Mouse (Mus musculus) embryonic facial prominence, embryonic 13.5 days (tissue): ENCODE results near the gene Sema7a. TPM values are rescaled to one million over a fixed set of nuclear protein-coding genes. Genes with fewer than 3 reads are reported as not detected.

Experiments
- ATAC-seq: fragments of 200-750 bp; cut with Nextera tagmentation; 2 replicates; pipeline ENCODE4 v1.8.0; 2017; ENCODE audit warnings: low read depth; ENCODE audit not compliant: insufficient number of reproducible peaks, insufficient read depth, low FRiP score, low TSS enrichment
- H3K27ac ChIP-seq: fragments of 300-500 bp; sonication (generic); 2 replicates; pipeline ENCODE4 v1.5.1; 2015; ENCODE audit warnings: moderate library complexity, mild to moderate bottlenecking, inconsistent platforms
- H3K27me3 ChIP-seq: fragments of 300-500 bp; sonication (generic); 2 replicates; pipeline ENCODE4 v1.6.1; 2015; ENCODE audit warnings: mild to moderate bottlenecking, inconsistent platforms
- H3K36me3 ChIP-seq: fragments of 300-500 bp; sonication (generic); 2 replicates; pipeline ENCODE4 v1.6.1; 2015; ENCODE audit warnings: mild to moderate bottlenecking, inconsistent platforms
- H3K4me1 ChIP-seq: fragments of 300-500 bp; sonication (generic); 2 replicates; pipeline ENCODE4 v1.6.1; 2015; ENCODE audit warnings: inconsistent platforms
- H3K4me2 ChIP-seq: fragments of 300-500 bp; sonication (generic); 2 replicates; pipeline ENCODE4 v1.6.1; 2015; ENCODE audit warnings: moderate library complexity, mild to moderate bottlenecking, inconsistent platforms
- H3K4me3 ChIP-seq: fragments of 300-500 bp; sonication (generic); 2 replicates; pipeline ENCODE4 v1.5.1; 2015; ENCODE audit warnings: mild to moderate bottlenecking, inconsistent platforms
- H3K9ac ChIP-seq: fragments of 300-500 bp; sonication (generic); 2 replicates; pipeline ENCODE4 v1.6.1; 2015; ENCODE audit warnings: mild to moderate bottlenecking, inconsistent platforms
- H3K9me3 ChIP-seq: fragments of 300-500 bp; sonication (generic); 2 replicates; pipeline ENCODE4 v1.6.1; 2016; ENCODE audit warnings: inconsistent platforms
- WGBS: fragments of 180-500 bp; shearing (Covaris S2); methylation state at CpG from one replicate; pipeline ENCODE4 v1.1.7; 2015; ENCODE audit warnings: mixed read lengths; 5-methylcytosine and 5-hydroxymethylcytosine counted together
- polyA plus RNA-seq: library from polyadenylated mRNA; unstranded; fragments of >200 nt; fragmentation: Nextera tagmentation; extraction: Ambion mirVana; gene quantifications from 2 replicates; pipeline ENCODE4 v1.2.1, GENCODE M21; 2015

The Sema7a gene
- polyA plus RNA-seq, 1 experiment from 2014 or later, result 0.55 TPM

DNA sequence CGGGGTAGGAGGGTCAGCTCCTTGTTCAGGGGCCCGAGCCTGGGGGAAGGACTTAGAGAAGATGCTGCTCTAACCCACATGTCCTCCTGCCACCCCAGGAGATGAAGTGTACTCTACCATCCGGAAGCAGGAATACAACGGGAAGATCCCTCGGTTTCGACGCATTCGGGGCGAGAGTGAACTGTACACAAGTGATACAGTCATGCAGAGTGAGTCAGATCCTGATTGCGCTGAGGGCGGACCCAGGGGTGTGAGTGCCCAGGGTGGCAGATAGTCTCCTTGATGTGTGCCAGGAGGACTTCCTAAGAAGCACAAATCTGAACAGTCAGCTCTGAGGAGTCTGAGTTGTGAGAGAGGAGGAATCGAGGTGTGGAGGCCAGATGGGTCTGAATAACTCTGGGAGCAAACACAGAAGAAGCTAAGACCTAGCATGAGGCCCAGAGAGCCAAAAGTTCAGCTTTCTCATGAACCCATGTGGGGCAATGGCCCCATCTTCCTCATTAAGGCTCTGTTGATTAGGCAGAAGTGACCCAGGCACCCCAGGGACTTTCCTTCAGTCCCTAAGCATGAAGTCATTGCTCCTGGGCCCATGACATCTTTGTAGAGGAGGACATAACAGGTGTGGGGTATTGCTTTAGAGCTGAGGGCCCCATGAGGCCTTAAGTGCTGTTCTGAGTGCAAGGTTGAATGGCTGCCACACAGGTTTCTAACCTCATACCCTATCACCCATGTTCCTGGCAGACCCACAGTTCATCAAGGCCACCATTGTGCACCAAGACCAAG, 15.2 kb downstream of the Sema7a start:
- Histone ChIP-seq H3K4me2 (no peak overlapping the region), H3K36me3 (no peaks in the 10 kb centered on the region), H3K9ac (no peak overlapping the region), H3K27me3 (peaks cover 9% of the 10 kb centered on the region), H3K27ac (no peak overlapping the region), H3K9me3 (no peaks in the 10 kb centered on the region), H3K4me1 (peaks cover 31% of the 10 kb centered on the region), H3K4me3 (no peak overlapping the region)
- 91% methylated on average over 12 of the region's 12 CpGs for WGBS
- ATAC-seq, result no peak

DNA sequence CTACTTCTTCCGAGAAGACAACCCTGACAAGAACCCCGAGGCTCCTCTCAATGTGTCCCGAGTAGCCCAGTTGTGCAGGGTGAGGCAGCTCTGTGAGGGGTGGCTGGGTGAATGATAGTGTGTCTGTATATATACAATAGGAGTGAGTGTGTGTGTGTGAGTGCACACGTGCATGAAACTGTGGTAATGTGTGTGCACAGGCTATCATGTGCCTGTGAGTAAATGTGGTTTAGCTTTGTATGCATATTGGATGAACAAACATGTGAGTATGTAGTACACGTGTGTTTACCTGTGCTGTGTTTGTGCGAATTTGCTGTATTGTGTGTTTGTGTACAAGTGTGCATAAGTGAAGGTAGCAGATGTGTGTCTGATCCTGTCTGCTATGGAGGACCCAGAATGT, 15.9 kb downstream of the Sema7a start:
- 85% methylated on average over 6 of the region's 6 CpGs for WGBS
- ATAC-seq, result no peak

DNA sequence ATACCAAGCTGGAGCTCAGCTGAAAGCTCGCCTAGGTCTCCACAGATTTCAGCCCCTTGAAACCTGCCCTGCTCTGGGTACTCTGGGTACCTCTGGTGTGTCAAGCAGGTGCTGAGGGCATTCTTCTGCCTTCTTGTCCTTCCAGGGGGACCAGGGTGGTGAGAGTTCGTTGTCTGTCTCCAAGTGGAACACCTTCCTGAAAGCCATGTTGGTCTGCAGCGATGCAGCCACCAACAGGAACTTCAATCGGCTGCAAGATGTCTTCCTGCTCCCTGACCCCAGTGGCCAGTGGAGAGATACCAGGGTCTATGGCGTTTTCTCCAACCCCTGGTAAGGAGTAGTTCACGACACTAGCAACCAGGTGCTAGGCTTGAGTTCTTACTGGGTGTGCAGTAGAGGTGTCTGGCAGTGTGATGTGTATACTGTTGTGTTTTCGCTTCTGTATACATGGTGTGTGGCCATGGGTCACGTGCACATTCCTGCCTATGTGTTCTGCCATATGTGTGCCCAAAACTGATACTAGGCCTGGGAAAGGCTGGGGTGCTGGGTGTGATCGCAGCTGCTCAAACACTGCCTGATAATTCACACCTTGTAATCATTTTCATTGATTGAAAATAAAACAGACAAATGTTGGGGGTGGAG, 16.4 kb downstream of the Sema7a start:
- Histone ChIP-seq H3K4me3 (no peak overlapping the region), H3K9ac (no peak overlapping the region), H3K9me3 (no peaks in the 10 kb centered on the region), H3K27ac (no peak overlapping the region), H3K4me2 (no peak overlapping the region), H3K4me1 (peaks cover 20% of the 10 kb centered on the region), H3K36me3 (no peaks in the 10 kb centered on the region), H3K27me3 (no peaks in the 10 kb centered on the region)
- ATAC-seq, result no peak
- WGBS, result 83% methylated on average over 9 of the region's 9 CpGs

More for the DNA sequence above, 15.9 kb downstream of the Sema7a start:
- peaks cover 26% of the 10 kb centered on the region for H3K4me1 ChIP-seq
- H3K27me3 ChIP-seq, result peaks cover 3% of the 10 kb centered on the region; the same call in 1 of the 2 replicates
- H3K4me2 ChIP-seq, result no peak overlapping the region
- H3K4me3 ChIP-seq, result no peak overlapping the region
- H3K27ac ChIP-seq, result no peak overlapping the region
- H3K36me3 ChIP-seq, result no peaks in the 10 kb centered on the region
- no peak overlapping the region for H3K9ac ChIP-seq
- H3K9me3 ChIP-seq, result no peaks in the 10 kb centered on the region

DNA sequence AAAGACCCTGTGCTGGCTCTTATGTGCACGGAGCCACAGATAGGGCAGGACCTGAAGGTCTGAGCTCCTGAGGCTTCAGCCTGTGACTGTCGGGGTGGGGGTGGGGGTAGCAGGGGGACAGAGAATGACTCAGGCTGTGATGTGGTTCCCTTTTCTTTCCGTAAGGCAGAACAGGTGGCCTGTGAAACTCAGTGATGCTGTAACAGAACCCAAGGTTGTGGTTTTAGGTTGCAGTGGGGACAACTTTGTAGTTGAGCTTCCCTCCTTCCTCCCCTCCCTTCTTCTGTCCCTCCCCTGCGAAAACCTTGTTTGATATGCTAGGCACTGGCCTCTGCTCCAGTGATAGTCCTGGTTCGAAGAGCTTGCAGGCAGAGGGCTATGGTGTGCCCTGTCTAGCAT, 16.9 kb downstream of the Sema7a start:
- no peak overlapping the region for H3K4me3 ChIP-seq
- no peaks in the 10 kb centered on the region for H3K36me3 ChIP-seq
- H3K9ac ChIP-seq, result no peak overlapping the region
- no peaks in the 10 kb centered on the region for H3K27me3 ChIP-seq
- peaks cover 15% of the 10 kb centered on the region for H3K4me1 ChIP-seq
- H3K27ac ChIP-seq, result no peak overlapping the region
- no peak for ATAC-seq
- H3K9me3 ChIP-seq, result no peaks in the 10 kb centered on the region
- no peak overlapping the region for H3K4me2 ChIP-seq
- WGBS, result 62% methylated on average over 5 of the region's 5 CpGs

DNA sequence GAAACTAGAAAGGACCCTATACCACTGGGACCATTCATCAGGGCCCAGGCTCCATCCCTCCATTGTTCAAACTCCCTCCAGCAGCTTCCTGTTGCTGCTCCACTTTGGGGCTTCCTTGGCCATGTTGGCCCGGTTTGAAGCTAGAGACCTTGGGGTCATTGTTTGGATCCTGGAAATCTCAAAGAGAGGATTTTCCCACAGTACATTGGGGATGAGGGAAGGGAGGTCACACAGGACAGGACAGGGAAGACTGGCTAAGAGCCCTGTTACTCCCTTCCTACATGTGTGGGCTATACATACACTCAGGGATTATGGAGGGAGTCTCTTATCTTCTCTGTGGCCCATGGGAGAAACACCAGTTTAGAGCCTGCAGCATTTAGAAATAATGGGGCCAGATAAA, 18.7 kb downstream of the Sema7a start:
- no peaks in the 10 kb centered on the region for H3K36me3 ChIP-seq
- no peak for ATAC-seq
- H3K4me3 ChIP-seq, result no peak overlapping the region
- H3K4me1 ChIP-seq, result 0 out of 2 replicates have a peak, but pooled peaks cover 8% of the 10 kb centered on the region
- no peaks in the 10 kb centered on the region for H3K9me3 ChIP-seq
- 49% methylated on average over 1 of the region's 1 CpGs for WGBS
- no peaks in the 10 kb centered on the region for H3K27me3 ChIP-seq
- H3K27ac ChIP-seq, result no peak overlapping the region
- H3K9ac ChIP-seq, result no peak overlapping the region
- no peak overlapping the region for H3K4me2 ChIP-seq

DNA sequence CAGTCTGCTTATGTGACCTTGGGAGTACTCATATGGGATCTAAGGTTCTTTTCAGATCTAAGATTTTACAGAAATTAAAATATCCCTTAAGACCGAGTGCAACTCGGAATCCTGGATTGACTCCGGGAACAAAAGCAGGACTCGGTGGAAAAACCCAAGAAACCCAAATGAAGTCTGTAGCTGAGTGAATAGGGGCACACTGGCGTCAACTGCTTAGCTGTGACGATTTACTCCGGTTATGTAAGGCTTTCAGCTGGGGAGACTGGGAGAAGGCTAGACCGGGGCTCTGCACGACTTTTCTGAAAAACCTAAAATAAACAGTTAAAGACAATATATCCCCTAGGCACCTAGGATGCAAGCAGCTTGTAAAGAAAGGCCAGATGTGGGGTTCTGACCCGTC, 19.5 kb downstream of the Sema7a start:
- Histone ChIP-seq H3K27ac (no peak overlapping the region), H3K4me1 (0 out of 2 replicates have a peak, but pooled peaks cover 3% of the 10 kb centered on the region), H3K4me2 (no peak overlapping the region), H3K9ac (no peak overlapping the region), H3K4me3 (no peak overlapping the region), H3K36me3 (no peaks in the 10 kb centered on the region), H3K27me3 (no peaks in the 10 kb centered on the region), H3K9me3 (no peaks in the 10 kb centered on the region)
- 71% methylated on average over 10 of the region's 10 CpGs for WGBS
- no peak for ATAC-seq

DNA sequence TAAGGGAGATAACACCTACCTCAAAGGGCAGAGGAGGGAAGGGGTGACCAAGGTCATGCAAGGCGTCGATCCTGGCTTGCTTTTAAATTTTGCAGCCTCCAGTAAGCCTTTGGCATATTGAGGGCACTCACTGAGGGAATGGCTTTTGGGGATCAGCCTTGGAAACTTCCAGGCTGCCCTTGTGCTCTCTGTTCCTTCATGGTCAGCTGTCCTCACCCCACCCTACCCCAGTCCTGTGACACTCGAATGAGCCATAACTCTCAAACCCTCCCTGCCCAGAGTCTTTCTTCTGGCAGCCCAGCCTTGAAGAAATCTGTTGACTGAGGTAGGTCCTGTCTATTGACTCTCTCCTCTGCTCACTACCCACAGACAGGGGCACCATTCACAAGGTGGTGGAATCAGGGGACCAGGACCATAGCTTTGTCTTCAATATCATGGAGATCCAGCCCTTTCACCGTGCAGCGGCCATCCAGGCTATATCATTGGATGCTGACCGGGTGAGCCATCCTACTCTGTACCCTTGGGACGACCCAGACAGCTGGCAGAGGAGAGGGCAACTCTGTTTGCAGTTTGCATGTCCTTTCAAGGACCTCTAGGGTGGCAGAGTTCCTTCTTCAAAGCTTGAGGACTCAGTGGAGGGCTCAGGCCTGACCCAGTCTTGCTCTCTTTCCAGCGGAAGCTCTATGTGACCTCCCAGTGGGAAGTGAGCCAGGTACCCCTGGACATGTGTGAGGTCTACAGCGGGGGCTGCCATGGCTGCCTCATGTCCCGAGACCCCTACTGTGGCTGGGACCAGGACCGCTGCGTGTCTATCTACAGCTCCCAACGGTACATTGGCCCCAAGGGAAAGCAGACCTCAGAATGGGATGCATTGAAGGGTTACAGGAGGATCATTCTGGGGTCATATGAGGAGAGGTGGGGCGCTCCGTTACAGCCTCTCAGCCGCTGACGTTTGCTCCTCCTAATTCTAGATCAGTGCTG, 20.3 kb downstream of the Sema7a start:
- ATAC-seq, result no peak
- H3K27me3 ChIP-seq, result no peaks in the 10 kb centered on the region
- 86% methylated on average over 17 of the region's 17 CpGs for WGBS
- H3K4me3 ChIP-seq, result no peak overlapping the region
- no peaks in the 10 kb centered on the region for H3K36me3 ChIP-seq
- H3K9ac ChIP-seq, result no peak overlapping the region
- no peak overlapping the region for H3K27ac ChIP-seq
- H3K4me2 ChIP-seq, result no peak overlapping the region
- H3K4me1 ChIP-seq, result 0 out of 2 replicates have a peak, but pooled peaks cover 3% of the 10 kb centered on the region
- no peaks in the 10 kb centered on the region for H3K9me3 ChIP-seq

DNA sequence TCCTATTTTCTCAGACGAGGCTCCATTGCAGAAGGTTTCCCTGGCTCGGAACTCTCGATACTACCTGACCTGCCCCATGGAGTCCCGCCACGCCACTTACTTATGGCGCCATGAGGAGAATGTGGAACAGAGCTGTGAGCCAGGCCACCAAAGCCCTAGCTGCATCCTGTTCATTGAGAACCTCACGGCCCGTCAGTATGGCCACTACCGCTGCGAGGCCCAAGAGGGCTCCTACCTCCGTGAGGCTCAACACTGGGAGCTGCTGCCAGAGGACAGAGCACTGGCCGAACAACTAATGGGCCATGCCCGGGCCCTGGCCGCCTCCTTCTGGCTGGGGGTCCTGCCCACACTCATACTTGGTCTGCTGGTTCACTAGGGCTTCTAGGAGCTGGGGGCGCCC, 21.3 kb downstream of the Sema7a start:
- no peak overlapping the region for H3K27ac ChIP-seq
- 88% methylated on average over 15 of the region's 15 CpGs for WGBS

DNA sequence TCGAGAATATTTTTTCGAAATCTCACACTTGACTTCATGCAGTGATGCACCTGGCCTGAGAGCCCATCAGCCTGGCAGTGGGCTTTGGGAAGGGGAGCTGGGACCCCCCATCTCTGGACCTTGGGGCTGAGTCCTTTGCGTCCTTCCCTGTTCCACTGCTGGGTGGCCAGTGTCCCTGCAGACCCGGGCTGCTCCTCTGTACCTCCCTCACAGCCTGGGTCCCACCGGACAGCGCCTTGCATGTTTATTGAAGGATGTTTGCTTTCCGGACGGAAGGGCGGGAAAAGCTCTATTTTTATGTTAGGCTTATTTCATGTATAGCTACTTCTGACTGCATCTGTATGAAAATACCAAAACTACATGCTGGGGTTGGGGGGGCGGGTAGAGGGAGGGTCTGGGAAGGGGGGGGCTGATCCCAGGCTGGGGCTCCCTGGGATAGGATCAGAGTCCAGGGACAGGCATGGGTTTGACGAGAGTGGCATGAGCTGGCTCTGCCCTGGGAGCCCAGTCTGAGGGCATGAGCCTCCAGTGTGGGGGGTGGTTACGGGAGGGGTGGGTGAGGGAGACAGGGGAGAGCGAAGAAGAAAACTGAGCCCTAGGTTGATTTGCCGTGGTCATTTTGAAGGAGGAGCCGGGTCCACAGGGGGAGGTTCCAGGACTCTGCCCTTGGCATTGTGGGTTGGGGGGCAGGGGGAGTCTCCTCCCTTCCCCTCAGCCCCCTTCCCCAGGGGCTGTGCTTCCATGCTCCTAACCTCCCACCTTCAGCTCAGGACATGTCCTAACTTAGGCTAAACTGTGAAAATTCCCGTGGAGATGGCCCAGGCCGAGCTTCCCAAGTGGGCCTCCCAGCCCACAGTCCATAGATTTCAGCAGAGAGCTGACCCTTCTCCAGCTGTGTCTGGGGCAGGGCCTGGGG, 22.2 kb downstream of the Sema7a start:
- Histone ChIP-seq H3K9me3 (no peaks in the 10 kb centered on the region), H3K27ac (no peak overlapping the region), H3K36me3 (no peaks in the 10 kb centered on the region), H3K4me2 (no peak overlapping the region), H3K9ac (no peak overlapping the region), H3K4me1 (0 out of 2 replicates have a peak, but pooled peaks cover 3% of the 10 kb centered on the region), H3K27me3 (no peaks in the 10 kb centered on the region), H3K4me3 (no peak overlapping the region)
- whole genome bisulfite sequencing, result 66% methylated on average over 17 of the region's 17 CpGs
- ATAC-seq, result no peak

More for the DNA sequence above, 21.3 kb downstream of the Sema7a start:
- H3K9ac ChIP-seq, result no peak overlapping the region
- no peaks in the 10 kb centered on the region for H3K9me3 ChIP-seq
- 0 out of 2 replicates have a peak, but pooled peaks cover 3% of the 10 kb centered on the region for H3K4me1 ChIP-seq
- no peak overlapping the region for H3K4me3 ChIP-seq
- H3K27me3 ChIP-seq, result no peaks in the 10 kb centered on the region
- no peaks in the 10 kb centered on the region for H3K36me3 ChIP-seq
- ATAC-seq, result no peak
- no peak overlapping the region for H3K4me2 ChIP-seq

DNA sequence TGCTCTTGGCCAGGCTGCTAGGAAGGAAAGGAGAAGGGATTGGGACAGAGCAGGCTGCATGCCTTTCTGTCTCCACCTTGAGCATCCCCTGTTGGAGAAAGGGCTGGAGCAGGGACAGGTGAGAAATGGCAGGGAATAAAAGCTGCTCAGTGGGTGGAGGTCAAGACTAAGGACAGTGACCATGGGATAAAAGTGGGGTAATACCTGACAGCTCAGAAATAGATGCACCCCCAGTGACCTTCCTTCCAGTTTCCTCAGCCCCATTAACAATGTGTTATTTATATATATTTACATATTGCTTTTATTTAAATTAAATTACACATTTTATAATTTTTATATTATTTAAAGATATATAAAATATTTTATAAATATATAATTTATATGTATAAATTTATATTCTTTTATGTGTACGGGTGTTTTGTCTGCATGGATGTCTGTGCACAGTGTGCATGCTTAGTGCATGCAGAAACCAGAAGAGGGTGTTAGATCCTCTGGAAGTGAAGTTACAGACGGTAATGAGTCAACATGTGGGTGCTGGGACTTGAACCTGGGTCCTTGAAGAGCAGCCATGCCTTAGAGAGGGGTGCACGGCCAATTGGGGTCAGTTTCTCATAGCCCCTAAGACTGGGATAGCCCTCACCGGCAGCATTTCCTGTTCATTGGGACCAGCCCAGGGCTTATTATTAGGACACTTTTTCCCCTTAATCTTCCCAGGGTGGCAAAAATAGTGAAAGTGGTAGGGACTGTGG, 23.5 kb downstream of the Sema7a start:
- 0 out of 2 replicates have a peak, but pooled peaks cover 3% of the 10 kb centered on the region for H3K4me1 ChIP-seq
- H3K27me3 ChIP-seq, result no peaks in the 10 kb centered on the region
- H3K4me3 ChIP-seq, result no peak overlapping the region
- ATAC-seq, result no peak
- WGBS, result 93% methylated on average over 4 of the region's 4 CpGs
- H3K36me3 ChIP-seq, result no peaks in the 10 kb centered on the region
- no peak overlapping the region for H3K27ac ChIP-seq
- H3K9ac ChIP-seq, result no peak overlapping the region
- H3K4me2 ChIP-seq, result no peak overlapping the region
- H3K9me3 ChIP-seq, result no peaks in the 10 kb centered on the region
